Mouse (Mus musculus): ENCODE measurements at regions not wholly inside any gene's neighbourhood (a gene's known extent, or its start where the extent isn't known, plus 50 kb on each side); places are given as distances from the start of the nearest gene placed in this dataset.

GRCm38 (mm10) chr4:153806180-153806692, 150.8 kb upstream of the A430005L14Rik start:
- TF ChIP-seq ZC3H11A (IDR thresholded peaks at IDR 0.05; ENCODE audit: borderline replicate concordance, low read depth, low read length) = no peak
- TF ChIP-seq HCFC1 (IDR thresholded peaks at IDR 0.05; ENCODE audit: borderline replicate concordance, insufficient read depth, low read length) = no peak
- no peak for TF ChIP-seq ZNF384 (IDR thresholded peaks at IDR 0.05; ENCODE audit: low read depth, low read length)
- no peak for TF ChIP-seq MAFK (IDR thresholded peaks at IDR 0.05; ENCODE audit: insufficient read depth, low read depth, low read length)
